Mouse (Mus musculus) limb, embryonic 14.5 days (tissue): ENCODE results near the gene Olfr564. TPM values are rescaled to one million over a fixed set of nuclear protein-coding genes. Genes with fewer than 3 reads are reported as not detected.

Source experiments
- ATAC-seq: fragments of 200-750 bp; cut with Nextera tagmentation; 2 replicates; pipeline ENCODE4 v1.8.0; 2017; ENCODE audit warnings: low read depth, moderate number of reproducible peaks, moderate TSS enrichment; ENCODE audit not compliant: low FRiP score
- DNase-seq: peaks from one replicate; pipeline ENCODE4 v3.0.0-alpha.2; 2015; ENCODE audit warnings: low spot score
- H3K27ac ChIP-seq: fragments of 300-500 bp; sonication (generic); replicated peaks from 2 replicates; pipeline ENCODE4 v1.5.1; 2014; ENCODE audit warnings: low read depth, mild to moderate bottlenecking, low read length, moderate library complexity, mixed read lengths
- H3K27me3 ChIP-seq: fragments of 300-500 bp; sonication (generic); 2 replicates; pipeline ENCODE4 v1.6.1; 2014; ENCODE audit warnings: low read length, mixed read lengths; ENCODE audit not compliant: control insufficient read depth, insufficient read depth
- H3K36me3 ChIP-seq: fragments of 300-500 bp; sonication (generic); 2 replicates; pipeline ENCODE4 v1.6.1; 2014; ENCODE audit warnings: mild to moderate bottlenecking, low read length, moderate library complexity, mixed read lengths; ENCODE audit not compliant: control insufficient read depth, insufficient read depth
- H3K4me1 ChIP-seq: fragments of 300-500 bp; sonication (generic); 2 replicates; pipeline ENCODE4 v1.6.1; 2014; ENCODE audit warnings: antibody characterized with exemption, low read length, mixed read lengths; ENCODE audit not compliant: control insufficient read depth, insufficient read depth
- H3K4me2 ChIP-seq: fragments of 300-500 bp; sonication (generic); replicated peaks from 2 replicates; pipeline ENCODE4 v1.6.1; 2014; ENCODE audit warnings: low read depth, mild to moderate bottlenecking, low read length, moderate library complexity; ENCODE audit not compliant: severe bottlenecking
- H3K4me3 ChIP-seq: fragments of 300-500 bp; sonication (generic); replicated peaks from 2 replicates; pipeline ENCODE4 v1.5.1; 2014; ENCODE audit warnings: low read length
- H3K9ac ChIP-seq: fragments of 300-500 bp; sonication (generic); 2 replicates; pipeline ENCODE4 v1.6.1; 2014; ENCODE audit warnings: mild to moderate bottlenecking, low read depth, low read length, moderate library complexity; ENCODE audit not compliant: severe bottlenecking
- H3K9me3 ChIP-seq: fragments of 300-500 bp; sonication (generic); 2 replicates; pipeline ENCODE4 v1.6.1; 2016; ENCODE audit warnings: low read length; ENCODE audit not compliant: control insufficient read depth
- POLR2A ChIP-seq: fragments of 200-500 bp; IDR thresholded peaks from 2 replicates; pipeline ENCODE4 v1.8.0; 2012; ENCODE audit warnings: inconsistent platforms, mild to moderate bottlenecking, moderate library complexity, borderline replicate concordance; ENCODE audit not compliant: insufficient read depth, insufficient read length; ENCODE audit errors: extremely low read depth
- WGBS: fragments of 180-500 bp; shearing (Covaris S2); extraction: QIAGEN DNeasy Blood & Tissue Kit; methylation state at CpG from one replicate; pipeline ENCODE4 v1.1.7; 2014; 5-methylcytosine and 5-hydroxymethylcytosine counted together
- polyA plus RNA-seq, 2 experiments: library from polyadenylated mRNA; depleted of rRNA in 1 of 2; stranded (reverse) in 1 of 2; unstranded in 1 of 2; fragments of >200 nt; fragmentation: Nextera tagmentation in 1 of 2; extraction: Ambion mirVana in 1 of 2; gene quantifications; 2 replicates each; pipeline versions ENCODE4 v1.2.1 to v1.2.3; 2012 to 2014

Olfr564 gene
- polyA plus RNA-seq (2012; rRNA removed) (not detected in 2 replicates), polyA plus RNA-seq (2014; fragmentation: Nextera tagmentation; extraction: Ambion mirVana) (not detected in 2 replicates)

- Histone ChIP-seq H3K4me1 (no peaks in the 10 kb centered on the region), H3K27ac (no peak within 1 kb of the TSS), H3K9me3 (no peaks in the 10 kb centered on the region), H3K27me3 (no peaks in the 10 kb centered on the region), H3K4me3 (no peak within 1 kb of the TSS), H3K9ac (no peak within 1 kb of the TSS), H3K36me3 (no peaks in the 10 kb centered on the region), H3K4me2 (no peak within 1 kb of the TSS)
- DNase-seq, result no peak
- no peak for ATAC-seq
- TF ChIP-seq POLR2A, result no peak
Measured at GRCm38 (mm10) chr7:102803180-102803579, at the start of gene Olfr564. TSS of gene Olfr564 (plus strand) at chr7:102803480.

GRCm38 (mm10) chr7:102759266-102759665, 44.0 kb upstream of the Olfr564 start, which contains the start of the genes Olfr560 and Olfr78:
TSS of gene Olfr560 (minus strand) at chr7:102759366.
TSS of gene Olfr78 (minus strand) at chr7:102759471.
- Histone ChIP-seq H3K36me3 (no peaks in the 10 kb centered on the region), H3K4me2 (no peak within 1 kb of the TSS), H3K27ac (no peak within 1 kb of the TSS), H3K4me3 (no peak within 1 kb of the TSS), H3K9ac (no peak within 1 kb of the TSS), H3K4me1 (no peaks in the 10 kb centered on the region), H3K27me3 (no peaks in the 10 kb centered on the region), H3K9me3 (no peaks in the 10 kb centered on the region)
- ATAC-seq (no peak), DNase-seq (no peak)
- 69% methylated on average over 4 of the region's 4 CpGs for WGBS
- no peak for TF ChIP-seq POLR2A

- no peak within 1 kb of the TSS for H3K4me3 ChIP-seq
- H3K9ac ChIP-seq, result no peak within 1 kb of the TSS
- no peak for ATAC-seq
- DNase-seq, result no peak
- H3K4me2 ChIP-seq, result no peak within 1 kb of the TSS
- H3K27me3 ChIP-seq, result no peaks in the 10 kb centered on the region
- 77% methylated on average over 2 of the region's 2 CpGs for WGBS
- TF ChIP-seq POLR2A, result no peak
- H3K4me1 ChIP-seq, result no peaks in the 10 kb centered on the region
- no peaks in the 10 kb centered on the region for H3K36me3 ChIP-seq
- no peaks in the 10 kb centered on the region for H3K9me3 ChIP-seq
- no peak within 1 kb of the TSS for H3K27ac ChIP-seq
Measured at GRCm38 (mm10) chr7:102770921-102771320, 32.4 kb upstream of the Olfr564 start, which contains the start of gene Olfr561. TSS of gene Olfr561 (plus strand) at chr7:102771221.

Other genes with a start within 250 kb of the Olfr564 start
- 3.4 and 4.0 TPM in 2 replicates for gene Trim21, start 238.0 kb upstream of the Olfr564 start, polyA plus RNA-seq (2012; rRNA removed)
- 0.81 and 1.2 TPM in 2 replicates for gene Trim21, start 238.0 kb upstream of the Olfr564 start, polyA plus RNA-seq (2014; fragmentation: Nextera tagmentation; extraction: Ambion mirVana)
- not detected in 2 replicates for gene Olfr550, start 232.0 kb upstream of the Olfr564 start, polyA plus RNA-seq (2012; rRNA removed)
- not detected in 2 replicates for gene Olfr550, start 232.0 kb upstream of the Olfr564 start, polyA plus RNA-seq (2014; fragmentation: Nextera tagmentation; extraction: Ambion mirVana)
- gene Olfr551, start 211.6 kb upstream of the Olfr564 start, polyA plus RNA-seq (2012; rRNA removed), result not detected in 2 replicates
- not detected in 2 replicates for gene Olfr551, start 211.6 kb upstream of the Olfr564 start, polyA plus RNA-seq (2014; fragmentation: Nextera tagmentation; extraction: Ambion mirVana)
- not detected in 2 replicates for gene Olfr552, start 205.7 kb upstream of the Olfr564 start, polyA plus RNA-seq (2012; rRNA removed)
- not detected in 2 replicates for gene Olfr552, start 205.7 kb upstream of the Olfr564 start, polyA plus RNA-seq (2014; fragmentation: Nextera tagmentation; extraction: Ambion mirVana)
- not detected in 2 replicates for gene Olfr553, start 185.3 kb upstream of the Olfr564 start, polyA plus RNA-seq (2012; rRNA removed)
- not detected in 2 replicates for gene Olfr553, start 185.3 kb upstream of the Olfr564 start, polyA plus RNA-seq (2014; fragmentation: Nextera tagmentation; extraction: Ambion mirVana)
- not detected in 2 replicates for gene Olfr554, start 165.0 kb upstream of the Olfr564 start, polyA plus RNA-seq (2012; rRNA removed)
- not detected in 2 replicates for gene Olfr554, start 165.0 kb upstream of the Olfr564 start, polyA plus RNA-seq (2014; fragmentation: Nextera tagmentation; extraction: Ambion mirVana)
- gene Olfr555, start 144.7 kb upstream of the Olfr564 start, polyA plus RNA-seq (2012; rRNA removed), result not detected in 2 replicates
- gene Olfr555, start 144.7 kb upstream of the Olfr564 start, polyA plus RNA-seq (2014; fragmentation: Nextera tagmentation; extraction: Ambion mirVana), result not detected in 2 replicates
- not detected in 2 replicates for gene Olfr556, start 138.6 kb upstream of the Olfr564 start, polyA plus RNA-seq (2012; rRNA removed)
- gene Olfr556, start 138.6 kb upstream of the Olfr564 start, polyA plus RNA-seq (2014; fragmentation: Nextera tagmentation; extraction: Ambion mirVana), result not detected in 2 replicates
- gene Trim68, start 116.2 kb upstream of the Olfr564 start, polyA plus RNA-seq (2012; rRNA removed), result 38.1 and 41.4 TPM in 2 replicates
- 13.4 and 15.3 TPM in 2 replicates for gene Trim68, start 116.2 kb upstream of the Olfr564 start, polyA plus RNA-seq (2014; fragmentation: Nextera tagmentation; extraction: Ambion mirVana)
- not detected in 2 replicates for gene Olfr557, start 107.6 kb upstream of the Olfr564 start, polyA plus RNA-seq (2012; rRNA removed)
- gene Olfr557, start 107.6 kb upstream of the Olfr564 start, polyA plus RNA-seq (2014; fragmentation: Nextera tagmentation; extraction: Ambion mirVana), result not detected in 2 replicates
- gene Olfr558, start 101.3 kb upstream of the Olfr564 start, polyA plus RNA-seq (2012; rRNA removed), result 0.87 and 0.99 TPM in 2 replicates
- 0.33 and 0.37 TPM in 2 replicates for gene Olfr558, start 101.3 kb upstream of the Olfr564 start, polyA plus RNA-seq (2014; fragmentation: Nextera tagmentation; extraction: Ambion mirVana)
- not detected in 2 replicates for gene Olfr33, start 84.4 kb upstream of the Olfr564 start, polyA plus RNA-seq (2012; rRNA removed)
- not detected in 2 replicates for gene Olfr33, start 84.4 kb upstream of the Olfr564 start, polyA plus RNA-seq (2014; fragmentation: Nextera tagmentation; extraction: Ambion mirVana)
- not detected in 2 replicates for gene Olfr559, start 76.0 kb upstream of the Olfr564 start, polyA plus RNA-seq (2012; rRNA removed)
- gene Olfr559, start 76.0 kb upstream of the Olfr564 start, polyA plus RNA-seq (2014; fragmentation: Nextera tagmentation; extraction: Ambion mirVana), result not detected in 2 replicates
- 0.04 and 0.05 TPM in 2 replicates for gene Olfr560, start 44.1 kb upstream of the Olfr564 start, polyA plus RNA-seq (2012; rRNA removed)
- not detected in 2 replicates for gene Olfr560, start 44.1 kb upstream of the Olfr564 start, polyA plus RNA-seq (2014; fragmentation: Nextera tagmentation; extraction: Ambion mirVana)
- gene Olfr78, start 44.0 kb upstream of the Olfr564 start, polyA plus RNA-seq (2012; rRNA removed), result 0.45 and 0.62 TPM in 2 replicates
- 0.07 and 0.18 TPM in 2 replicates for gene Olfr78, start 44.0 kb upstream of the Olfr564 start, polyA plus RNA-seq (2014; fragmentation: Nextera tagmentation; extraction: Ambion mirVana)
- not detected in 2 replicates for gene Olfr561, start 32.3 kb upstream of the Olfr564 start, polyA plus RNA-seq (2012; rRNA removed)
- not detected in 2 replicates for gene Olfr561, start 32.3 kb upstream of the Olfr564 start, polyA plus RNA-seq (2014; fragmentation: Nextera tagmentation; extraction: Ambion mirVana)
- gene Olfr566, start 55.3 kb downstream of the Olfr564 start, polyA plus RNA-seq (2012; rRNA removed), result not detected in 2 replicates
- not detected in 2 replicates for gene Olfr566, start 55.3 kb downstream of the Olfr564 start, polyA plus RNA-seq (2014; fragmentation: Nextera tagmentation; extraction: Ambion mirVana)
- not detected in 2 replicates for gene Olfr568, start 73.6 kb downstream of the Olfr564 start, polyA plus RNA-seq (2012; rRNA removed)
- gene Olfr568, start 73.6 kb downstream of the Olfr564 start, polyA plus RNA-seq (2014; fragmentation: Nextera tagmentation; extraction: Ambion mirVana), result not detected in 2 replicates
- not detected in 2 replicates for gene Olfr569, start 87.4 kb downstream of the Olfr564 start, polyA plus RNA-seq (2012; rRNA removed)
- not detected in 2 replicates for gene Olfr569, start 87.4 kb downstream of the Olfr564 start, polyA plus RNA-seq (2014; fragmentation: Nextera tagmentation; extraction: Ambion mirVana)
- gene Olfr570, start 91.1 kb downstream of the Olfr564 start, polyA plus RNA-seq (2012; rRNA removed), result not detected in 2 replicates
- not detected in 2 replicates for gene Olfr570, start 91.1 kb downstream of the Olfr564 start, polyA plus RNA-seq (2014; fragmentation: Nextera tagmentation; extraction: Ambion mirVana)
- not detected in 2 replicates for gene Olfr571, start 114.1 kb downstream of the Olfr564 start, polyA plus RNA-seq (2012; rRNA removed)
- gene Olfr571, start 114.1 kb downstream of the Olfr564 start, polyA plus RNA-seq (2014; fragmentation: Nextera tagmentation; extraction: Ambion mirVana), result not detected in 2 replicates
- gene Olfr572, start 120.9 kb downstream of the Olfr564 start, polyA plus RNA-seq (2012; rRNA removed), result not detected in 2 replicates
- gene Olfr572, start 120.9 kb downstream of the Olfr564 start, polyA plus RNA-seq (2014; fragmentation: Nextera tagmentation; extraction: Ambion mirVana), result not detected in 2 replicates
- not detected in 2 replicates for gene Olfr573-ps1, start 139.1 kb downstream of the Olfr564 start, polyA plus RNA-seq (2012; rRNA removed)
- gene Olfr573-ps1, start 139.1 kb downstream of the Olfr564 start, polyA plus RNA-seq (2014; fragmentation: Nextera tagmentation; extraction: Ambion mirVana), result not detected in 2 replicates
- not detected in 2 replicates for gene Olfr574, start 145.0 kb downstream of the Olfr564 start, polyA plus RNA-seq (2012; rRNA removed)
- not detected in 2 replicates for gene Olfr574, start 145.0 kb downstream of the Olfr564 start, polyA plus RNA-seq (2014; fragmentation: Nextera tagmentation; extraction: Ambion mirVana)
- gene Olfr575, start 155.3 kb downstream of the Olfr564 start, polyA plus RNA-seq (2012; rRNA removed), result not detected in 2 replicates
- not detected in 2 replicates for gene Olfr575, start 155.3 kb downstream of the Olfr564 start, polyA plus RNA-seq (2014; fragmentation: Nextera tagmentation; extraction: Ambion mirVana)
- not detected in 2 replicates for gene Olfr576, start 159.2 kb downstream of the Olfr564 start, polyA plus RNA-seq (2012; rRNA removed)
- not detected in 2 replicates for gene Olfr576, start 159.2 kb downstream of the Olfr564 start, polyA plus RNA-seq (2014; fragmentation: Nextera tagmentation; extraction: Ambion mirVana)
- not detected in 2 replicates for gene Olfr577, start 172.5 kb downstream of the Olfr564 start, polyA plus RNA-seq (2012; rRNA removed)
- not detected in 2 replicates for gene Olfr577, start 172.5 kb downstream of the Olfr564 start, polyA plus RNA-seq (2014; fragmentation: Nextera tagmentation; extraction: Ambion mirVana)
- not detected in 2 replicates for gene Olfr578, start 185.8 kb downstream of the Olfr564 start, polyA plus RNA-seq (2012; rRNA removed)
- not detected in 2 replicates for gene Olfr578, start 185.8 kb downstream of the Olfr564 start, polyA plus RNA-seq (2014; fragmentation: Nextera tagmentation; extraction: Ambion mirVana)
- gene Olfr582, start 234.5 kb downstream of the Olfr564 start, polyA plus RNA-seq (2012; rRNA removed), result not detected in 2 replicates
- not detected in 2 replicates for gene Olfr582, start 234.5 kb downstream of the Olfr564 start, polyA plus RNA-seq (2014; fragmentation: Nextera tagmentation; extraction: Ambion mirVana)
- not detected in 2 replicates for gene Olfr583, start 247.8 kb downstream of the Olfr564 start, polyA plus RNA-seq (2012; rRNA removed)
- not detected in 2 replicates for gene Olfr583, start 247.8 kb downstream of the Olfr564 start, polyA plus RNA-seq (2014; fragmentation: Nextera tagmentation; extraction: Ambion mirVana)